Mouse (Mus musculus) bone marrow macrophage, adult 2 months (primary cell): ENCODE results near the gene Ins2.

ENCODE experiments used
- CTCF ChIP-seq: IDR thresholded peaks from 2 replicates; pipeline ENCODE4 v1.5.1; 2012; ENCODE audit warnings: low read depth, mild to moderate bottlenecking, low read length, moderate library complexity
- POLR2A ChIP-seq: IDR thresholded peaks from 2 replicates; pipeline ENCODE4 v1.6.1; 2012; ENCODE audit warnings: mild to moderate bottlenecking, low read depth, low read length, borderline replicate concordance

DNA sequence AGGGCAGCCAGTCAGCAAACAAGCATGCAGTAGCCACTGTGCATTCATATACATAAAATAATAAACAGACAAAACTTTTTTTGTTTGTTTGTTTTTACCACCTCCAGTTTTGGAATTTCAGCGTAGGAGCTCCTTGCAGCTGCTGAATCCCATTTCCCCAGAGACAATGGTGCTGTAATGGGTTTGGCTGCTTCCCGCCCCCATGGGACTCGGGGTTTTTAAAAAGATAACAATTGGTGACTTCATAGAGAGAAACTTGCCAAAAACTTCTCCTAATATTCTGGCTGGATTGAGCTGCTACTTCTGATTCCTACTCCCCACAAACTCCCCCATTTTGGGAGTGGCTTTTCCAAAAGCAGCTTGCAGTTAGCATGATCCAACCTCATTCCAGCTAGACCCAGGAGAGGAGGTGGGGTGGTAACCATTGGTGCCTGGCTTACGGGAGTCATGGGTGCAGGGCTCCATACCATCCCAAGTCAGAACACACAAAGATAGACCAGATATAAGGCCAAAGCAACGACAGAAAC is 43.8 kb downstream of the Ins2 start:
- no peak for TF ChIP-seq CTCF
- no peak for TF ChIP-seq POLR2A
